ENCODE assay signal across 8 mouse cellular contexts in the genomic region with DNA sequence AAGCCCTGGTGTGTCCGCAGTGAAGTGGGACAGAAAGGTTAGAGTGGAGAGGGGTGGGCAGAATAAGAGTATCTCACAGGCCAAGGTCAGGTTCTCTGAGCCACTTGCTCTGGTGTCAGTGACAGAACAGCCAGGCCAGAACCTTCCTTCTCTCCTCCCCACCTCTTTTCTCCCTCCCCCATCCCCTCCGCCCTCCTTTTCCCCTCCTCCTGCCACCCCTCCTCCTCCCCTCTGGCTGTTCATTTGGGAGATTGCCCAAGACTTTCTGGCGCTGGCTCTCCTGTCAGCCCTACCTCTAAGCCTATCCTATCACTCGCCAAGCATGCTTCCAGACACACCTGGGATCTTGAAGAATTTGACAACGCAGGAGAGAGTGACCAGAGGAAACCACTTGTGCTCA. TPM values are rescaled to one million over a fixed set of nuclear protein-coding genes. Genes with fewer than 3 reads are reported as not detected.
DNase-seq lines count a peak whose midpoint lies in the region; ATAC-seq lines count a peak whose summit lies in the region.

No protein-coding gene starts in this region.

- H3K27me3 ChIP-seq in heart, embryonic 11.5 days (ENCODE audit: control insufficient read depth, insufficient read depth, low read length), result peaks cover 34% of the 10 kb centered on the region
- peaks cover 35% of the 10 kb centered on the region for H3K27me3 ChIP-seq in neural tube, embryonic 12.5 days (replicated peaks)

- no peaks in the 10 kb centered on the region for H3K36me3 ChIP-seq in heart, embryonic 11.5 days (ENCODE audit: control insufficient read depth, insufficient read depth, low read length)
- no peaks in the 10 kb centered on the region for H3K36me3 ChIP-seq in neural tube, embryonic 12.5 days

- H3K27ac ChIP-seq in heart, embryonic 11.5 days (ENCODE audit: low read depth, low read length), result no peak overlapping the region
- no peak overlapping the region for H3K27ac ChIP-seq in neural tube, embryonic 12.5 days

- WGBS in heart, embryonic 11.5 days (ENCODE audit: insufficient replicate concordance), result 12% methylated on average over 4 of the region's 5 CpGs
- 7% methylated on average over 5 of the region's 5 CpGs for WGBS in neural tube, embryonic 12.5 days

- peak; percentile 24 for DNase-seq in cerebellum, adult 11 months
- peak; percentile 81 to 83 for DNase-seq in cerebellum, postnatal 10 days
- DNase-seq in liver, result peak; percentile 28
- no peak for DNase-seq in left cerebral cortex, postnatal 25 days (ENCODE audit: low spot score in 2 of 2)

- 0 out of 2 replicates have a peak overlapping the region, but pooled peaks have one; percentile 46 for H3K4me3 ChIP-seq in heart, embryonic 11.5 days (ENCODE audit: low read depth, low read length)
- H3K4me3 ChIP-seq in neural tube, embryonic 12.5 days, result no peak overlapping the region; the same call in 1 of the 2 replicates

- intact Hi-C loops in left cerebral cortex, postnatal 25 days (cut with DNase I), result no loop called here

- no peaks in the 10 kb centered on the region for H3K9me3 ChIP-seq in heart, embryonic 11.5 days (replicated peaks; ENCODE audit: control insufficient read depth, low read length)
- no peaks in the 10 kb centered on the region for H3K9me3 ChIP-seq in neural tube, embryonic 12.5 days

- ATAC-seq in cerebellum, adult (ENCODE audit: insufficient number of reproducible peaks, low FRiP score, low TSS enrichment), result no peak
- ATAC-seq in heart, embryonic 11.5 days (replicated peaks; ENCODE audit: insufficient number of reproducible peaks, low FRiP score, low TSS enrichment), result no peak
- no peak for ATAC-seq in neural tube, embryonic 12.5 days (ENCODE audit: low FRiP score, low read depth)
- ATAC-seq in megakaryocyte-erythroid progenitor cell, adult 5-6 weeks (replicated peaks; ENCODE audit: low FRiP score, low TSS enrichment, poor library complexity, severe bottlenecking), result no peak

- no peak overlapping the region for H3K9ac ChIP-seq in heart, embryonic 11.5 days (ENCODE audit: low read depth, low read length)
- no peak overlapping the region for H3K9ac ChIP-seq in neural tube, embryonic 12.5 days

- peaks cover 8% of the 10 kb centered on the region; the same call in 1 of the 2 replicates for H3K4me1 ChIP-seq in heart, embryonic 11.5 days (ENCODE audit: control insufficient read depth, insufficient read depth, low read length)
- H3K4me1 ChIP-seq in neural tube, embryonic 12.5 days, result peaks cover 17% of the 10 kb centered on the region

- H3K4me2 ChIP-seq in heart, embryonic 11.5 days, result peak overlapping the region; percentile 95
- H3K4me2 ChIP-seq in neural tube, embryonic 12.5 days (replicated peaks), result peak overlapping the region; percentile 89

RNA-seq across cellular contexts. Expression of a gene that starts 1.2 kb away (rescaled TPM):
- polyA plus RNA-seq in heart, embryonic 11.5 days (2014; fragmentation: Nextera tagmentation; extraction: Ambion mirVana), result 0.59 and 1.0 TPM in 2 replicates
- polyA plus RNA-seq in neural tube, embryonic 12.5 days (2016; fragmentation: Nextera tagmentation; extraction: Ambion mirVana), result 0.26 and 0.33 TPM in 2 replicates
- 2.5 and 3.6 TPM in 2 replicates for total RNA-seq in megakaryocyte-erythroid progenitor cell, adult 5-6 weeks (2014; fragmentation: Nextera tagmentation)
- 10.7 and 28.8 TPM in 2 replicates for total RNA-seq in megakaryocyte-erythroid progenitor cell, adult 5-6 weeks (2017)
- 10 to 100 TPM; 10.3 to 10.6 TPM for total RNA-seq in left cerebral cortex, postnatal 25 days (2021)

RNA-seq across cellular contexts. Expression of a gene that starts 28.3 kb away (rescaled TPM):
- 3.8 and 4.1 TPM in 2 replicates for polyA plus RNA-seq in heart, embryonic 11.5 days (2014; fragmentation: Nextera tagmentation; extraction: Ambion mirVana)
- polyA plus RNA-seq in neural tube, embryonic 12.5 days (2016; fragmentation: Nextera tagmentation; extraction: Ambion mirVana), result 11.9 and 12.5 TPM in 2 replicates
- total RNA-seq in megakaryocyte-erythroid progenitor cell, adult 5-6 weeks (2014; fragmentation: Nextera tagmentation), result 6.3 and 9.5 TPM in 2 replicates
- total RNA-seq in megakaryocyte-erythroid progenitor cell, adult 5-6 weeks (2017), result 6.2 and 7.1 TPM in 2 replicates
- 10 to 100 TPM; 13.4 to 15.3 TPM for total RNA-seq in left cerebral cortex, postnatal 25 days (2021)

RNA-seq across cellular contexts. Expression of a gene that starts 34.0 kb away (rescaled TPM):
- 0.67 and 0.99 TPM in 2 replicates for polyA plus RNA-seq in heart, embryonic 11.5 days (2014; fragmentation: Nextera tagmentation; extraction: Ambion mirVana)
- 1.3 TPM in 2 replicates for polyA plus RNA-seq in neural tube, embryonic 12.5 days (2016; fragmentation: Nextera tagmentation; extraction: Ambion mirVana)
- 5.2 and 7.0 TPM in 2 replicates for total RNA-seq in megakaryocyte-erythroid progenitor cell, adult 5-6 weeks (2014; fragmentation: Nextera tagmentation)
- 2.3 and 7.3 TPM in 2 replicates for total RNA-seq in megakaryocyte-erythroid progenitor cell, adult 5-6 weeks (2017)
- 1 to 10 TPM in 1 of 2 experiments, under 1 TPM in 1; 0.39 to 1.1 TPM for total RNA-seq in left cerebral cortex, postnatal 25 days (2021)

Comparison
In these comparisons a context has a peak if more than half of its experiments do, and no peak if none do; other contexts are left out.
1. DNase-seq: peak in cerebellum, adult 11 months (single experiment), cerebellum, postnatal 10 days (2 of 2) and liver (single experiment); none in left cerebral cortex, postnatal 25 days (0 of 2).